Mouse (Mus musculus): Measurements from ENCODE around the gene Rsph3b.

Rsph3b gene

DNA sequence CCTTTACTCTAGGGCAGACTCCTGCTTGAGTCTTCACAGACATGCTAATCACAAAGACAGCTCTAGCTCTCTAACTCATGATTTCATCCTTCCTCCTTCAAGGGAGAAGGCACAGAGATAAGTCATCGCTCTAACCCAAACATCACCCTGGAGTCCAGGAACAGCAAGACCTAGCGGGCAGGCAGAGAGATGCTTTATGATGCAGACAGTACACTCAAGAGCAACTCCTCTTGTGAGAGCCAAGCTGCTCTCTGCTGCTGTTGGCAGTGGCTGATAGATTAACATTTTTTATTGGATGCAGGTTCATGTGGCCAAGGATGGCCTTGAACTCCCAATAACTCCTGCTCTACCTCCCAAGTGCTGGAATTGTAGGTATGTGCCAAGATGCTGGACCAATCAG, 77.1 kb downstream of the Rsph3b start:
- ChIA-PET POLR2A (interaction anchor here in 1 of 4 experiments (2.1 kb wide), 1 partner anchor 44 kb away, joined by 5 read pairs; no protein-coding TSS in a partner anchor), CTCF (no interaction called here)

DNA sequence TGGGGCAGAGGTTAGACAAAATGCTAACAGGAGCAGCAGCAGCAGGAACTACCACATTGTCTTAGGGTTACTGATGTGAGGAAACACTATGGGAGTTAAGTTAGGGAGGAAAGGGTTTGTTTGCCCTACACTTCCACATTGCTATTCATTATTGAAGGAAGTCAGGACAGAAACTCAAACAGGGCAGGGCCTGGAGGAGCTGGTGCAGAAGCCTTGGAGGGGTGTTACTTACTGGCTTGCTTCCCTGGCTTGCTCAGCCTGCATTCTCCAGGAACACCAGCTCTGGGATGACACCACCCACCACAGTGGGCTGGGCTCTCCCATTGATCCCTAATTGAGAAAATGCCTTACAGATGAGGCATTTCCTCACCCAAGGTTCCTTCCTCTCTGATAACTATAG, 79.7 kb downstream of the Rsph3b start:
- ChIA-PET CTCF (no interaction called here), POLR2A (interaction anchor here in 2 of 4 experiments (0.9 to 1.3 kb wide), 2 partner anchors 14 to 41 kb away, joined by 3 read pairs; no protein-coding TSS in a partner anchor)

DNA sequence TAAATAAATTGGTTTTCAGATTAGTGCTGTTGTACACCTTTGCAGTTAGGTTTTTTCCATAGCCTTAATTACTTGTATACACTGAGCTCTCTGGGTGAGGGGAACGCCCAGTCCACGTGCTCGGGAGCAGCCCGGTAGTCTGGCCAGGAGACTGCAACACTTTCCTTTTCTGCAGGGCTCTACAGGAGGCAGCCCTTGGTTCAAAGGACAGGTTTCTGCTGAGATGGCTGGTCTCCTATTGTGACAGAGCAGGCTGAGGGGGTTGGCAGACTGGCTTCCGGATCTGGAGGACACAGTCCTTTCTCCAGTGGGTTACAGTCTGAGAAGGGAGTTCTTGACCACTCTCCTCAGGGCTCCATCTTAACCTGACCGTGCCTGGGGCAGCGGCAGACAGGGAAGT, 80.7 kb downstream of the Rsph3b start:
- CTCF ChIA-PET = interaction anchor here in 1 of 4 experiments (0.5 kb wide), 1 partner anchor 14 kb away, joined by 3 read pairs; no protein-coding TSS in a partner anchor

DNA sequence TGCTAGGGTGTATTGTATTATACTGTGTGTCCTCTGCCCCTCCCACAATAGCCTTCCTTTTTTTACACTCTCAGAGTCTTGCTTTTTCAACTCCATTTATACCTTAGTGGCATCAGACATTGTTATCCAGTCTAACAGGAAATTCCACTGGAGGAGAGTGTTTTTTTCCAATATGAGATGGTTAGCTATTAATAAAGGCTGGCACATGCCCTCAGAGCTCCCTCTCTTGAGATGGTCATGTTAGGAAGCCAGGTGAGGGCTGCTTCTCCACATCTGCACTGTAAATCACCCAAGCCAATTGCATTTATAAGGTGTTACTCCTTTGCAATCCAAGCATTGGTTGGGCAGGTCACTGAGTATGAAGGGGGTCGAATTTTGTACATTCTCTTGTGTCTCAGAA, 81.9 kb downstream of the Rsph3b start:
- CTCF ChIA-PET = no interaction called here
- POLR2A ChIA-PET = no interaction called here

More for the DNA sequence above, 80.7 kb downstream of the Rsph3b start:
- POLR2A ChIA-PET = interaction anchor here in 2 of 4 experiments (0.6 to 0.8 kb wide), 3 partner anchors 24 to 121 kb away, joined by 3 to 5 read pairs (median 3); no protein-coding TSS in a partner anchor

DNA sequence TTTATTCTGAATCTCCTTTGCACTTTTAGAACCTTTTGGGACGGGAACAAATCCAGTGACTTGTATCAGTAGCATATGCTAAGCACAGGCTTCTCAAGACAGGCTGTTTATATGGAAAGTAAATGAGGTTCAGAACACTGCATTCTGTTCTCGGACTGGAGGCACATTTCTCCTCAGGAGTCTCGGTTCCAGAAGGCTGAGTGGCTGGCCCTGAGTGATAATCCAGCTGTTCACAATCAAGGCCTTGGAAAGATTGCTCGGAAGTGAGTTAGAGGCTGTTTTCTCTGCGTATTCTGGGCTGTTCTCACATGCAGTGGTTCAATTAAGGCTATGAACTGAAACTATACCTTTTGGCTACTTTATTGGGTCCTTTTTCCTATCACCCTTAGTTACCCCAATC, 82.9 kb downstream of the Rsph3b start:
- POLR2A ChIA-PET = no interaction called here

DNA sequence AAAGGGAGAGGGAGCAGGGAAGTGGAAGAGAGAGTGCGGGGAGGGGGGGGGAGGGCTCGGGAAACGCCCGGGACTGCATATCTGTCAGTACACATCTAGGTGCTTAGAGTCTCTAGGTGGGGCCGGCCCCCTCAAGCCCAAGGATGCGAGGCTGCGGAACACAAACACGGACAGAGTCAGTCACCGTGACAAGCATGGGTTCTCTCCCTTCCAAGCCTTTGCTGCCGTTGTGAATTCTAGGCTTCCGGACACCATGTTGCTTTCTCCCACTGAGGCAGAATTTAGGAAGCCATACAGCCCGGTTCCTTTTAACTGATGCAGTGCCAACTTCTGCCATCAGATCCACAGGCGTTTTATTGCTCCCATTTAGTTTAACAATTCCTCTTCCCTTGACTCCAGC, 83.6 kb downstream of the Rsph3b start:
- ChIA-PET CTCF (no interaction called here), POLR2A (interaction anchor here in 1 of 4 experiments (1.4 kb wide), 1 partner anchor 12 kb away, joined by 3 read pairs; no protein-coding TSS in a partner anchor)

More for the DNA sequence above, 82.9 kb downstream of the Rsph3b start:
- CTCF ChIA-PET = no interaction called here

DNA sequence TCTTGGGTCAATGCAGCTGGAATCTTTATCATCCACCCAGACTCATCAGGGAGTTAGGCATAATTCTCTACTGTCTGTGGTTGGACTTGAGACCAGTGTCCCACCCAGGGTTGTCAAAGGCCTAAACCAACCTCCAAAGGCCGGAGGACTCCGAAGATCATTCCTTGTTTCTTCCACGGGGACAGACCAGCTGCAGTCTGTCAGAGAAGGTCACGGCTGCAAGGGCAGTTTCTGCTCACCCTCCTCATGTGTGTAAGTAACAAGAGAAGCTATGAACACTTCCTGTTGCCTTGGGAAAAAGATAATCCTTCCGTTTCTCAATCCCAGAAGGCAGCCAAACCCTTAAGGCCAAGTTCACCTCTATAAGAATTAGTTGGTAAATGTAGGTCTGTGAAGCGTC, 85.0 kb downstream of the Rsph3b start:
- ChIA-PET POLR2A (interaction anchor here in 2 of 4 experiments (0.7 to 1.2 kb wide), 2 partner anchors 29 to 81 kb away, joined by 3 to 5 read pairs; partner anchors contain the start of gene Ezr (in 1 of the 2)), CTCF (no interaction called here)

DNA sequence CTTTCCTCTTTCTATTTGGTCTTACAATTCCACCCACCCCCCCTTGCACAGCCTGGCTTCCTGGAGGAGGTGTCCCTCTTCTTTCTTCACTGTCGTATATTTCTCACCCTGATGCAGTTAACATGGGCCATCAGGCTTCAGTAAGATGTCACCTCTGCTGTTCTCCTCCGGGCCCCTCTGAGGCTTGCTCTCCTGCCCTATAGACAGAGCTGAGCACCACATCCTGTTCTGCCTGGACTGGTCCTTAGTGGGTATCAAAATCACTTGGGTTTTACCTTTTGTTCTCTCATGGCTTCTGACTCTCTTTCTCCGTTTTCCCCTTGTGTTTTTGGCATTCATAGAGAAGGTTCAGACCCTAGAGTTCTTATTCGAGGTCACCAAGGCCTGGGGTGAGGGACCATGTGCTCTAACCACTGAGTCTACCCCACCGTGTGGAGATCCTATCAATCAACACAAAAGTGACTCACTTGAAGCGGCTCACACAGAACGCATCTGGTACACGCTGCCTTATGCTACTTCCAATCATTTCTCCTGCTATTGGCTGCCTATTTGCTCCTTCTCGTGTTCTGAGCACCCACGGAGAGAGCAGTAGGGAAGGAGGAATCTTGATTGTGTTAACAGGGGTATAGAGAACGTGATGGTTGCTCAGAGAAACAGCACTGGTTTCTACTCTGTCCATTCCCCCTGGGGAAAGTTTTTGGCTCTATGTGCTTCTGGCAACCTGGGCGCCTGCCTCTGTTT, 86.3 kb downstream of the Rsph3b start:
- CTCF ChIA-PET = no interaction called here
- POLR2A ChIA-PET = interaction anchor here in 2 of 4 experiments (1.2 to 2.4 kb wide), 2 partner anchors 34 to 79 kb away, joined by 5 to 38 read pairs; partner anchors contain the start of gene Ezr (in 1 of the 2)

DNA sequence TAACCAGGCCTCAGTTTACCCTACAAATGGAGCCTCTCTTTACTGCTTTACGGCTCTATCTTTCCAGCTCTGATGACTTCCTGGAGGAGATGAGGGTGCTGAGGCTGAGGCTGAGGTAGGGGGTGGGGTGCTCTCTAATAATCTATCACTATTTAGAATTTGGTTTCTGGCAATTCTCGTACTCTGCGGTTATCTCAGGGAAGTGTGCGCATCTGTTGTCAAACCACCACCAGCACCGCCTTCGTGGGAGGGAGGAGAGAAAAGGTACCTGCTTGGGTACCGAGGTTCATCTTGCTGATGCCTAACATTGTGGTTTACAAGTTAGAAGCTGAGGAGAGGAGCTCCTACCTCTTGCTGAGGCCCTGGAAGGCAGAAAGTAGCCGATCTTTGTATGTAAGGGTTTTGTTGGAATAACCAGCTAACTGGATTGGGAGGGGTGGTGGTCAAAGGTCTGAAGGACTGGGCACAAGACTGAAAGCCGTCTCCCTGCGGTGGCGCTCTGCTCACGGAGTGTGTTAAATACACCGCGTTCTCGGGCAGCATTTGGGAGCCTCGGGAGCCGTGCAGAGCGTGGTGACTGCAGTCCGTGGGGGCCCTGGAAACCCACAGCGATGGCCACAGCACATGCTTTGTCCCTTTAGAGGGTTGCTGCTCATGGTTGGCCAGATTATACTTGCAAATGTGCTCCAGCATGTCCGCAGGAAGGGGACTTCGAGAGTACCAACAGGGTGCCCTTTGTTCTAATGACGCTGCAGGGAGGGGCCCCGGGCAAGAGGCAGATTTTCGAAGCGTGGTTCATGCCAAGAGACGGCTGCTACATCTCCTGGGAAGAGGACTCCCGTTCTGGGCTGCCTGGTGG, 87.1 kb downstream of the Rsph3b start:
- ChIA-PET CTCF (interaction anchor here in 1 of 4 experiments (1.4 kb wide), 1 partner anchor 33 kb away, joined by 3 read pairs; no protein-coding TSS in a partner anchor), POLR2A (interaction anchor here (0.5 to 2.4 kb wide), 12 partner anchors 10 to 912 kb away, joined by 3 to 38 read pairs (median 4); no protein-coding TSS in a partner anchor)

DNA sequence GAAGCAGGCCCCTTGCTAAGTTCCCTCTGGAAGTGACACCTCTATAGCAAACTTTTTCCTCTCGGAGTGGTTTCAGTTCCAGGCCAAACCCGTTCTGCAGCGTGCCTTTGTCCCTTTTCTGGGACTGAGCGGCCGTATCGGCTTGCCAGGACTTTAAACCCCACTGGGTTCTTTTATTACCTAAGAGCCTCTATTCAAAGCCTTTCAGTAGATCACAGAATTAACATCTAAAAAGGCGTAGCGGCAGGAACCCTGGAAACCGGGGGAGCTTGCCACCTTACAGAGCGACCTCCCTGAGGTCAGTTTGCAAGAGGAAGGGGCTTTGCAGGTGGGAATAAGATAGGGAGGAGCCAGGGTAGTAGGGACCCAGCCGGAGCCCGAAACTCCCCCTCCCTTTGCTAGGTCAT, 88.0 kb downstream of the Rsph3b start:
- ChIA-PET POLR2A (interaction anchor here (0.5 to 2.4 kb wide), 14 partner anchors 9 to 913 kb away, joined by 3 to 38 read pairs (median 3); no protein-coding TSS in a partner anchor), CTCF (interaction anchor here in 1 of 4 experiments (1.4 kb wide), 1 partner anchor 34 kb away, joined by 3 read pairs; no protein-coding TSS in a partner anchor)

DNA sequence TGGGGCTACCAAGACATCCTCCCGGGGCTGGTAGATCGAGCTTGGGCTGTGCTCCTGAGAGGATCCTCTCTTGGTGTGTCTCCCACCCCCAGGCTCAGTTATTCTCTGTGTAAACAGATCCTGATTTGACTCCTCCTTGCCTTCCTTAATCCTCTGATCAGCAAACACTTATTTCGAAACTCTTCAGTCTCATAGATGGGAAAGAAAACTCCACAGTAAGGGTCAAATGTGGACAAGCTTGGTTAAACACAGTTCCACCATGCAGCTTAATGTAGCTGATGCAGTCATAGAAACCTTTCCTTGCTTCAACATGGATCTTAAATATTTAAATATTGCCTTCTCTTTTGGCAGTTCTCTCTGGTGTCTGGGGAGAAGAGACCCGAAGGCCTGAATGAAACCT, 88.4 kb downstream of the Rsph3b start:
- ChIA-PET POLR2A (interaction anchor here in 3 of 4 experiments (0.6 to 2.4 kb wide), 12 partner anchors 9 to 119 kb away, joined by 3 to 38 read pairs (median 4); no protein-coding TSS in a partner anchor), CTCF (interaction anchor here in 1 of 4 experiments (1.4 kb wide), 1 partner anchor 35 kb away, joined by 3 read pairs; no protein-coding TSS in a partner anchor)
